Mouse (Mus musculus) midbrain, embryonic 16.5 days (tissue): ENCODE data around the gene Igf1r. TPM values are rescaled to one million over a fixed set of nuclear protein-coding genes. Genes with fewer than 3 reads are reported as not detected.

Experiments used
- ATAC-seq: fragments of 200-750 bp; cut with Nextera tagmentation; 2 replicates; pipeline ENCODE4 v1.8.0; 2017; ENCODE audit warnings: moderate TSS enrichment
- H3K27ac ChIP-seq: fragments of 300-500 bp; sonication (generic); 2 replicates; pipeline ENCODE4 v1.5.1; 2014; ENCODE audit warnings: mild to moderate bottlenecking, low read length, mixed read lengths
- H3K27me3 ChIP-seq: fragments of 300-500 bp; sonication (generic); 2 replicates; pipeline ENCODE4 v1.6.1; 2014; ENCODE audit warnings: low read depth, low read length, mixed read lengths; ENCODE audit not compliant: control insufficient read depth, insufficient read depth
- H3K36me3 ChIP-seq: fragments of 300-500 bp; sonication (generic); 2 replicates; pipeline ENCODE4 v1.6.1; 2014; ENCODE audit warnings: mild to moderate bottlenecking, low read length, moderate library complexity, mixed read lengths; ENCODE audit not compliant: control insufficient read depth, insufficient read depth
- H3K4me1 ChIP-seq: fragments of 300-500 bp; sonication (generic); 2 replicates; pipeline ENCODE4 v1.6.1; 2014; ENCODE audit warnings: mild to moderate bottlenecking, low read length, mixed read lengths; ENCODE audit not compliant: control insufficient read depth, insufficient read depth
- H3K4me2 ChIP-seq: fragments of 300-500 bp; sonication (generic); 2 replicates; pipeline ENCODE4 v1.6.1; 2014; ENCODE audit warnings: mild to moderate bottlenecking, low read length, mixed read lengths
- H3K4me3 ChIP-seq: fragments of 300-500 bp; sonication (generic); 2 replicates; pipeline ENCODE4 v1.5.1; 2014; ENCODE audit warnings: low read depth, mild to moderate bottlenecking, low read length, moderate library complexity, mixed read lengths
- H3K9ac ChIP-seq: fragments of 300-500 bp; sonication (generic); 2 replicates; pipeline ENCODE4 v1.6.1; 2014; ENCODE audit warnings: low read depth, low read length, mixed read lengths
- H3K9me3 ChIP-seq: fragments of 300-500 bp; sonication (generic); replicated peaks from 2 replicates; pipeline ENCODE4 v1.6.1; 2014; ENCODE audit warnings: mild to moderate bottlenecking, low read length, mixed read lengths; ENCODE audit not compliant: control insufficient read depth, poor library complexity, severe bottlenecking
- WGBS: fragments of 180-500 bp; shearing (Covaris S2); extraction: QIAGEN DNeasy Blood & Tissue Kit; methylation state at CpG from one replicate; pipeline ENCODE4 v1.1.7; 2014; 5-methylcytosine and 5-hydroxymethylcytosine counted together
- polyA plus RNA-seq: library from polyadenylated mRNA; unstranded; fragments of >200 nt; fragmentation: Nextera tagmentation; extraction: Ambion mirVana; gene quantifications from 2 replicates; pipeline ENCODE4 v1.2.1, GENCODE M21; 2015

The Igf1r gene
- polyA plus RNA-seq, 1 experiment from 2014 or later, result 21.5 TPM

DNA sequence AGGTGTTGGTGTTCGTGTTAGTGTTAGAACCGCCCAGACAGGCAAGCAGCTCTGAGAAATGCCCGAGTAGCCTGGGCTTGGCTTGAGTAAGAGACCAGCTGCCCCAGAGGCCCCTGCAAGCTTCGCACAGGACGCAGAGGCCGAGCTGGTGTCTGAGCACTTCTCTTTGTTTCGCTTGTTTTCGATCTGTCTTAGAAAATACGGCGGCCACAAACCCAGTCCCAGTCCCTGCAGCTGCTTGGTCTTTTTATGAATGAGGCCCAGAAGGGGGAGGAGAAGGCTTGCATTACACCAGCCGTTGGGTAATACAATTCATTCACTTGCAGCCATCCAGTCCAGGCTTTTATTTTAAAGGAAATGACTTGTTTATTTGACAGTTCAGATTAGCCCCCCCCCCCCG, 132.7 kb downstream of the Igf1r start:
- ATAC-seq, result peak; percentile 74

DNA sequence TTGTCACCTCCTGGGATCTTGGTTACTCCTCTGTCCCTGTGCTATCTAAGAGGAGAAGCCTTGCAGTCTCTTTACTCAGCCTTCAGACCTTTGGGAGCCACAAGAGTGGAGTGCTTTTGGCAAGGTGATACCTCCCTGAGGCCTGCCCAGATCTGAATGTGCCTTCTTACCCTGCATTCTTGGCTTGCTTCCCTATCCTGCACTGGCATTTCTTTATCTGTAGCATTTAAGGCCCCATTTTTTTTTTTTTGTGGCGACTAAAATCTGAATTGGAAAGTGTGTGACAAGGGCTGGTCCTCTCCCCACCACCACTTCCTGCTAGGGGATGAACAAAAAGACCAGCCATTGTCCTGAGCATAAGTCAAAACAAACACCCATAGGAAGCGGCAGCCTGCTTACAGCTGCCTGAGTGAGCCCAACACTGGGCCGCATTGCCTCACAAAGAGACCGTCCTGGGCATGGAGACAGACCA, 133.3 kb downstream of the Igf1r start:
- Histone ChIP-seq H3K4me1 (peaks cover 31% of the 10 kb centered on the region), H3K4me2 (no peak overlapping the region), H3K9me3 (no peaks in the 10 kb centered on the region), H3K9ac (0 out of 2 replicates have a peak overlapping the region, but pooled peaks have one; percentile 38), H3K36me3 (no peaks in the 10 kb centered on the region), H3K27ac (peak overlapping the region; percentile 66), H3K27me3 (no peaks in the 10 kb centered on the region), H3K4me3 (no peak overlapping the region)
- WGBS, result 14% methylated on average over 4 of the region's 4 CpGs
- ATAC-seq, result peak; percentile 36; the same call in 1 of the 2 replicates

More for the DNA sequence above, 132.7 kb downstream of the Igf1r start:
- Histone ChIP-seq H3K4me3 (no peak overlapping the region), H3K4me2 (peak overlapping the region; percentile 30; the same call in 1 of the 2 replicates), H3K4me1 (peaks cover 31% of the 10 kb centered on the region), H3K27me3 (no peaks in the 10 kb centered on the region), H3K9me3 (no peaks in the 10 kb centered on the region), H3K27ac (peak overlapping the region; percentile 66), H3K9ac (no peak overlapping the region), H3K36me3 (no peaks in the 10 kb centered on the region)
- WGBS, result 2% methylated on average over 12 of the region's 12 CpGs

DNA sequence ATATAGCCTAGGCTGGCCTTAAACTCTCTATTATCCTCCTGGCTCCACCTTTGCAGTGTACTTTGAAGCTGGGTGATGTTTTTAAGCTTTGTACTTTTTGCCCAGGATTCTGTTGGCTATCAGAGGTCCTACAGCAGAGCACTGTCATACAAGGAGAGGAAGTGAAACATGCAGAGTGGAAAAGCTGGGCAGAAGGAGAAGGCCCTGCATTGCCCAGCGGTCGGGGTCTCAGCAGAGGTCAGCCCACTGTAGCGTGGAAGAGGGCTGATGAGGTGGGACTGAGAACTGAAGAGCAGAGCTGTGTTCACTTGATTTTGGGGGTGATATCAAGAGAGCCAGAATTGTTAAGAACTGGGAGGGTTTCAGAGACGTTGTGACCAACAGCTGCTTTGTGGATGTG, 134.9 kb downstream of the Igf1r start:
- no peak overlapping the region for H3K4me3 ChIP-seq
- H3K27me3 ChIP-seq, result no peaks in the 10 kb centered on the region
- peaks cover 31% of the 10 kb centered on the region for H3K4me1 ChIP-seq
- no peak for ATAC-seq
- WGBS, result 50% methylated on average over 4 of the region's 4 CpGs
- H3K9ac ChIP-seq, result no peak overlapping the region
- H3K27ac ChIP-seq, result no peak overlapping the region
- H3K4me2 ChIP-seq, result no peak overlapping the region
- H3K9me3 ChIP-seq, result no peaks in the 10 kb centered on the region
- no peaks in the 10 kb centered on the region for H3K36me3 ChIP-seq

DNA sequence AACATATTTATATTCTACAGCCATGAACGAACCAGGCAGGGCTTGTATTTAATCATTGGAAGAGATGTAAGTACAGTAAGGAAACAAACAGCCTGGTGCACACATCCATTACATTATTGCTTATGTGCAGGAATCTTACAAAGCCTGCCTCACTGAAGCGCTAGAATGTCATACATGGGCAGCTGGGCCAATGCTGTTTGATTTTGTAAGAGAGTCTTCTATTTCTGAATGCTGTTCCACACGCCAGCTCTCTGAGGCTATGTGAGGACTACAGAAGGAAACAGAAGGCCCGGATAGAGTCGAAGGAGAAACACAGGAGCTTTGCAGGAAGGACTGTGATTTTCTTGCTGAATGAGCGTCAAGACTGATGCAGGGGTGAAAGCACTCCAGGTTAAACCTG, 136.2 kb downstream of the Igf1r start:
- WGBS, result 76% methylated on average over 6 of the region's 6 CpGs
- Histone ChIP-seq H3K27me3 (no peaks in the 10 kb centered on the region), H3K4me1 (peaks cover 29% of the 10 kb centered on the region), H3K27ac (no peak overlapping the region; the same call in 1 of the 2 replicates), H3K9me3 (no peaks in the 10 kb centered on the region), H3K4me2 (no peak overlapping the region), H3K4me3 (no peak overlapping the region), H3K9ac (no peak overlapping the region), H3K36me3 (no peaks in the 10 kb centered on the region)
- ATAC-seq, result no peak

DNA sequence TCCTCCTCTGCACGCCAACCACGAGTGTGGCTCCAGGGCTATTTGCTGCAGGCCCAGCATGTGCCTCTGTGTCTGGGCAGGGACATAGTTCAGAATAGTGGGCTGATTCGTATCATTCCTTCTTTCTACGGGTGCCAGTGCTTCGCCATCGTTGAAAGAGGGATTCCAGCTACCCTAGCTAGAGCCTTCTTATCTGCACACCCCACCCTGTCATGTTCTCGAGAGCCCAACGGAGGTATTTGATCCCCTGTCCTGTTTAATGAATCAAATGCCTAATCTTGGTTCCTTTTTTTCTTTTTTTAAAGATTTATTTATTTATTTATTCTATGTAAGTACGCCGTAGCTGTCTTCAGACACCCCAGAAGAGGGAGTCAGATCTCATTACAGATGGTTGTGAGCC, 137.1 kb downstream of the Igf1r start:
- H3K27me3 ChIP-seq, result no peaks in the 10 kb centered on the region
- H3K4me2 ChIP-seq, result no peak overlapping the region
- ATAC-seq, result no peak
- peaks cover 25% of the 10 kb centered on the region for H3K4me1 ChIP-seq
- no peak overlapping the region for H3K27ac ChIP-seq
- no peaks in the 10 kb centered on the region for H3K36me3 ChIP-seq
- 90% methylated on average over 10 of the region's 10 CpGs for WGBS
- H3K9me3 ChIP-seq, result no peaks in the 10 kb centered on the region
- H3K4me3 ChIP-seq, result no peak overlapping the region
- no peak overlapping the region for H3K9ac ChIP-seq

DNA sequence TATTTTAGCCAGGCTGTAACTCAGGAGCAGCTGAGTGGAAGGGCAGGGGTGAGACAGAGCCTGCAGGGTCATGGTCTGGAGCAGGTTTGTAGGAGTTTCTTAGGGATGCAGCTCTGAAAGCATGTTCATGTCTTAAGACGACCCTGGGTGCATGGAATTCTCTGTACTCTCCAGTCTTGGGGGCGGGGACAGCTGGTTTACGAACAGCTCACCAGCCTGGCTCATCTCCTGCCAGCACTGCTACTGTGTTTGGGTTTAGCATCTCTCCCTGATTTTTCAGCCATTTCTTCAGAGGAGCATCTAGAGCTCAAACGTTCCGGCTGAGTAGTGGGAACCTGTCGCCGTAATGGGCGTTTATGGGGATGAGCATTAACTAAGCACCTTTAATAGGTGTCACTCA, 137.9 kb downstream of the Igf1r start:
- Histone ChIP-seq H3K4me3 (no peak overlapping the region), H3K9ac (no peak overlapping the region), H3K4me2 (no peak overlapping the region), H3K9me3 (no peaks in the 10 kb centered on the region), H3K36me3 (no peaks in the 10 kb centered on the region), H3K4me1 (peaks cover 17% of the 10 kb centered on the region), H3K27ac (no peak overlapping the region), H3K27me3 (no peaks in the 10 kb centered on the region)
- ATAC-seq, result no peak
- 85% methylated on average over 8 of the region's 8 CpGs for WGBS

DNA sequence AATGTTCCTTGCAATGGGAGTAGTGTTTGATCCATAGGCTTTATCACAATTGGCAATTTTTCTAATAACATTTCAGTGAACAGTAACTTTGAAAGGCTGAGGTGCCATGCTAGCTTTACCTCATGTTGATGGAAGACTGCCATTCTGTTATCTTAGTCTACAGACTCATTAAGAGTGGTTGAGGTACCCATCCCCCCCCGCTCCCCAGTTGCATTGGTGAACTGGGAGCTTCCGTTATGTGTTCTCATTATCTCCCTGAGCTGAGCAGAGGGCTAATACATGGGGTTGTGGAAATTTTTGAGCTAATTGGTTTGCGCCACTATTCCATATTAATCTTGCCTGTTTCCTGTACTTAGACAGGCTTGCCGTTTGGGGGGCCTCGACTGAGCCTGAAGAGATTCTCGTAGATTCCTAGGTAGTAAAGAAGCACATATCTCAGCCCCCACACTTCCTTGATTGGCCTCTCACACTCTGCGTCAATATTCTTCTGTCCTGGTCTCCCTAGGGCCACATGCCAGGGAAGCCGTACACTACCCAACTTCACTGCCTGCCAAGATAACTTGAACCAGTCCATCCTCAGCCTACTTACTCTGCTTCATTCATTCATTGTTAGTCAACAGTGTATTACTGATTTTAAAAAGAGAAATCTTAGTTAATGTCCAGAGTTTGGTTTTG, 139.8 kb downstream of the Igf1r start:
- WGBS, result 82% methylated on average over 8 of the region's 8 CpGs
- no peak for ATAC-seq
- H3K27ac ChIP-seq, result no peak overlapping the region
- no peak overlapping the region for H3K4me2 ChIP-seq
- no peak overlapping the region for H3K4me3 ChIP-seq
- no peaks in the 10 kb centered on the region for H3K36me3 ChIP-seq
- peaks cover 6% of the 10 kb centered on the region; the same call in 1 of the 2 replicates for H3K4me1 ChIP-seq
- H3K9me3 ChIP-seq, result no peaks in the 10 kb centered on the region
- no peak overlapping the region for H3K9ac ChIP-seq
- H3K27me3 ChIP-seq, result no peaks in the 10 kb centered on the region

DNA sequence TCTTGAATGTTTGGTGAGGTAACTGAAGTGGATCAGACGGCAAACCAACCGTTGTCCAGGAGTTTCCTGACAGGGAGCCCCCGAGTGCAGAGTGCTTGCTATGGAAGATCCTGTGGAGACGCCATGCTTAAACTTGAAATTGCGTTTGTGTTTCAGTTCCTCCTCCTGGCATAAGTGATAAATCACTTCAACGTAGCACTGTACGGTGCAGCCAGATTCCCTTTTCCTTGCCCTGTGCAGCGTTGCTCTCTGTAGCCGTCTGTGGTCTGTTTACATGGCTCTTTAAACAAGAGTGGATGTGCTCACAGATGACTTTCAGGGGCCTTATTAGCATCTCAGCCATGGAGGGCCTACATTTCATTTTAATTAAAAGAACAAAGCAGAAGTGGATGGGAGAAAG, 141.2 kb downstream of the Igf1r start:
- peaks cover 4% of the 10 kb centered on the region; the same call in 1 of the 2 replicates for H3K4me1 ChIP-seq
- no peak for ATAC-seq
- no peak overlapping the region for H3K9ac ChIP-seq
- no peak overlapping the region for H3K4me3 ChIP-seq
- H3K4me2 ChIP-seq, result no peak overlapping the region
- H3K36me3 ChIP-seq, result no peaks in the 10 kb centered on the region
- no peaks in the 10 kb centered on the region for H3K27me3 ChIP-seq
- H3K9me3 ChIP-seq, result no peaks in the 10 kb centered on the region
- no peak overlapping the region for H3K27ac ChIP-seq
- WGBS, result 74% methylated on average over 9 of the region's 9 CpGs

DNA sequence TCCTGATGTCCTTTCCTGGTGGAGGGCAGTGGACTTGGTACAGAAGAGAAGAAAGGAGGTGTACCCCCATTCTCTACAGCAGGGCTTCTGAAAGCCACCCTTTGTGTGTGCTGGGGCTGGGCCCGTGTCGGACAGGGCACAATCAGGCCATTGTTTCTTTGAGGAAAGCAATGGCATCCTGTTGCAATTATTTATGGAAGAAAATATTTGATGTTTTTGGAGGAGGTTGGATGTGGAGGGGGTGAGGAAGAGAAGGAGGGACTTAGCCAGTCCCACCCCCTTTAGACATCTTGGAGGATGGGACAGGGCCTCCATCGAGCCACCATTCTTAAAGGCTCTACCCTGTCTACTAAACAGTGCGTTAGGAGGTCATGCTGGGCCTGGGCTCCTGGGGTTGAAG, 142.9 kb downstream of the Igf1r start:
- Histone ChIP-seq H3K9me3 (no peaks in the 10 kb centered on the region), H3K27ac (no peak overlapping the region), H3K4me3 (no peak overlapping the region), H3K4me2 (no peak overlapping the region), H3K36me3 (no peaks in the 10 kb centered on the region), H3K9ac (no peak overlapping the region), H3K27me3 (no peaks in the 10 kb centered on the region), H3K4me1 (no peaks in the 10 kb centered on the region)
- WGBS, result 56% methylated on average over 4 of the region's 4 CpGs
- peak; percentile 53; the same call in 1 of the 2 replicates for ATAC-seq
